Mouse (Mus musculus) CH12.LX (cell line): Measurements from ENCODE around the gene Dnajc6.

Experiments used
- CTCF ChIP-seq, 2 experiments: IDR thresholded peaks in 1 of 2; conservative IDR thresholded peaks in 1 of 2; 2 replicates each; pipeline ENCODE4 v1.5.1; 2011 to 2012; ENCODE audit warnings: low read depth in 2 of 2, low read length in 2 of 2, improper control_type of control experiment in 1 of 2, inconsistent platforms in 1 of 2, mild to moderate bottlenecking in 1 of 2, moderate library complexity in 1 of 2
- E2F4 ChIP-seq: IDR thresholded peaks from 2 replicates; pipeline ENCODE4 v1.6.1; 2011; ENCODE audit warnings: low read depth, low read length, improper control_type of control experiment; ENCODE audit not compliant: insufficient replicate concordance
- EP300 ChIP-seq: IDR thresholded peaks from 2 replicates; pipeline ENCODE4 v1.6.1; 2011; ENCODE audit warnings: low read length, improper control_type of control experiment
- MAZ ChIP-seq: IDR thresholded peaks from 2 replicates; pipeline ENCODE4 v1.6.1; 2012; ENCODE audit warnings: low read depth, mild to moderate bottlenecking, inconsistent platforms, low read length, improper control_type of control experiment, moderate library complexity
- MEF2A ChIP-seq: IDR thresholded peaks from 2 replicates; pipeline ENCODE4 v1.6.1; 2014; ENCODE audit warnings: low read depth, mild to moderate bottlenecking, inconsistent platforms, low read length, improper control_type of control experiment, borderline replicate concordance
- MYC ChIP-seq: IDR thresholded peaks from 2 replicates; pipeline ENCODE4 v1.6.1; 2011; ENCODE audit warnings: low read depth, mild to moderate bottlenecking, improper control_type of control experiment, low read length
- NELFE ChIP-seq: IDR thresholded peaks from 2 replicates; pipeline ENCODE4 v1.6.1; 2011; ENCODE audit warnings: low read depth, low read length, improper control_type of control experiment
- POLR2A ChIP-seq: IDR thresholded peaks from 2 replicates; pipeline ENCODE4 v1.6.1; 2011; ENCODE audit warnings: low read depth, mild to moderate bottlenecking, improper control_type of control experiment, low read length

GRCm38 (mm10) chr4:101648745-101649144, 152.3 kb downstream of the Dnajc6 start:
- TF ChIP-seq MAZ (no peak), POLR2A (no peak), EP300 (no peak), CTCF (conservative IDR thresholded peaks at IDR 0.05 in 1 of 2, IDR thresholded peaks at IDR 0.05 in 1 of 2; ENCODE audit: low read depth in 2 of 2, low read length in 2 of 2) (no peak), NELFE (no peak), E2F4 (no peak), MYC (no peak), MEF2A (no peak)
